22 mouse cellular contexts compared by ENCODE assay signal in genomic region chr13:59360026-59360425, GRCm38 (mm10).
"Had no signal": no experiment of that assay in that cellular context is flagged by ENCODE, and none has a peak within 500 bp of the region (broad histone marks: within the 10 kb centered on the region; RNA-seq: fewer than 3 reads in every experiment).

No protein-coding gene starts in this region.

- H3K4me3 ChIP-seq: heart, embryonic 10.5 days; heart, embryonic 12.5 days; hindbrain, embryonic 13.5 days; hindbrain, embryonic 15.5 days; layer of hippocampus, adult 2 months; limb, embryonic 13.5 days; limb, embryonic 15.5 days; liver, embryonic 12.5 days had no signal

- H3K36me3 ChIP-seq: heart, embryonic 10.5 days; heart, embryonic 12.5 days; hindbrain, embryonic 13.5 days; hindbrain, embryonic 15.5 days; limb, embryonic 13.5 days; limb, embryonic 15.5 days; liver, embryonic 12.5 days had no signal

- H3K27me3 ChIP-seq: heart, embryonic 12.5 days; hindbrain, embryonic 13.5 days; hindbrain, embryonic 15.5 days; liver, embryonic 12.5 days had no signal

- H3K9ac ChIP-seq: heart, embryonic 12.5 days; hindbrain, embryonic 13.5 days; hindbrain, embryonic 15.5 days; limb, embryonic 13.5 days; limb, embryonic 15.5 days; liver, embryonic 12.5 days had no signal

- H3K27ac ChIP-seq: heart, embryonic 10.5 days; hindbrain, embryonic 13.5 days; hindbrain, embryonic 15.5 days; hindbrain, postnatal 0 days; layer of hippocampus, adult 2 months; limb, embryonic 13.5 days; limb, embryonic 15.5 days; liver, embryonic 12.5 days had no signal

- H3K4me2 ChIP-seq: heart, embryonic 12.5 days; hindbrain, embryonic 13.5 days; hindbrain, embryonic 15.5 days; limb, embryonic 13.5 days; limb, embryonic 15.5 days; liver, embryonic 12.5 days had no signal

- ATAC-seq: hindbrain, postnatal 0 days; intestine, embryonic 16.5 days; liver, embryonic 12.5 days had no signal

- DNase-seq: gastrocnemius, postnatal 14 days; gastrocnemius, postnatal 36 days; heart, adult 18-20 months; heart, postnatal 10 days; heart, postnatal 4 days; kidney, adult 11 months; kidney, adult 8-10 months; kidney, postnatal 10 days; kidney, postnatal 25 days; kidney, postnatal 4 days; layer of hippocampus, postnatal 36 days; left cerebral cortex, postnatal 4 days had no signal

- H3K4me1 ChIP-seq: heart, embryonic 10.5 days; heart, embryonic 12.5 days; hindbrain, embryonic 13.5 days; hindbrain, embryonic 15.5 days; limb, embryonic 15.5 days; liver, embryonic 12.5 days had no signal

- H3K9me3 ChIP-seq: heart, embryonic 10.5 days; heart, embryonic 12.5 days; hindbrain, embryonic 13.5 days; hindbrain, embryonic 15.5 days; limb, embryonic 13.5 days; limb, embryonic 15.5 days; liver, embryonic 12.5 days had no signal
